Mouse (Mus musculus) erythroblast, embryonic 14.5 days (primary cell): ENCODE data around the gene Acacb.

Experiments
- GATA1 ChIP-seq: IDR thresholded peaks from 2 replicates; pipeline ENCODE4 v1.6.1; 2012; ENCODE audit warnings: low read length, inconsistent platforms, mixed read lengths
- TAL1 ChIP-seq: IDR thresholded peaks from 3 replicates; pipeline ENCODE4 v1.6.1; 2012; ENCODE audit warnings: low read length, inconsistent platforms, mixed read lengths

DNA sequence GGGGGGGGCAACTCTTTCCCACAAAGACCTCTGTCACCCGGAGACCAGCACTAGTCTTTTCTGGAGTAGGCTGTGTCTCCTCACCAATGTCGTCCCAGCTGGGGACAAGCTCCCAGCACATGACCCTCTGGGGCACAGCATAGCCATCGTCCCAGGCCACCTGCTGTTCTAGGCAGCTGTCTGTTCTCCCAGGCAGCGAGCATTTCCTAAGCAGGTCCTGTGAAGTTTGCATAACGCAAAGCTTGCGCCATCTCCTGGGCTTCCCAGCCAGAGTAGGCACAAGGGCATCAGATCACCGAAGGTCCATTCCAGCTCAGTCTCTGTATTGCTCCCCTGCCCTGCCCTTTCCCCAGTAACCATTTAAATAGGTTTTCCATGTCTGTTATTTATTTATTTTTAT is 10.9 kb downstream of the Acacb start:
- TF ChIP-seq GATA1 (no peak), TAL1 (no peak)
